7 mouse cellular contexts compared by ENCODE assay signal in genomic region chr7:27446521-27447418, GRCm38 (mm10). TPM values are rescaled to one million over a fixed set of nuclear protein-coding genes. Genes with fewer than 3 reads are reported as not detected.
DNase-seq lines count a peak whose midpoint lies in the region; ATAC-seq and TF ChIP-seq lines count a peak whose summit lies in the region.

No protein-coding gene starts in this region.

- 11% methylated on average over 34 of the region's 53 CpGs for WGBS in heart, embryonic 14.5 days
- WGBS in lung, embryonic 16.5 days, result 18% methylated on average over 19 of the region's 53 CpGs

- peak overlapping the region; percentile 98 for H3K4me2 ChIP-seq in heart, embryonic 14.5 days (ENCODE audit: low read length)
- peak overlapping the region; percentile 95 for H3K4me2 ChIP-seq in lung, embryonic 16.5 days (ENCODE audit: low read depth, low read length)

- H3K27me3 ChIP-seq in E14TG2a.4 (ENCODE audit: insufficient read depth, low read length), result peaks cover 23% of the 10 kb centered on the region
- H3K27me3 ChIP-seq in heart, embryonic 14.5 days (ENCODE audit: control insufficient read depth, insufficient read depth, low read length), result peaks cover 26% of the 10 kb centered on the region
- H3K27me3 ChIP-seq in lung, embryonic 16.5 days (ENCODE audit: control insufficient read depth, insufficient read depth, low read depth, low read length), result peaks cover 22% of the 10 kb centered on the region

- H3K9me3 ChIP-seq in E14TG2a.4 (ENCODE audit: low read length), result no peaks in the 10 kb centered on the region
- H3K9me3 ChIP-seq in heart, embryonic 14.5 days (ENCODE audit: control insufficient read depth, low read length), result no peaks in the 10 kb centered on the region
- H3K9me3 ChIP-seq in lung, embryonic 16.5 days (ENCODE audit: control insufficient read depth, low read length), result no peaks in the 10 kb centered on the region

- peak overlapping the region; percentile 80 for H3K4me3 ChIP-seq in E14TG2a.4 (replicated peaks; ENCODE audit: low read length)
- H3K4me3 ChIP-seq in heart, embryonic 14.5 days (ENCODE audit: control insufficient read depth in 1 of 2, insufficient read depth in 1 of 2, low read depth in 1 of 2, low read length in 2 of 2), result peak overlapping the region; percentile 32 to 66
- peak overlapping the region; percentile 77 for H3K4me3 ChIP-seq in lung, embryonic 16.5 days (ENCODE audit: low read length)

- no peaks in the 10 kb centered on the region for H3K36me3 ChIP-seq in E14TG2a.4 (ENCODE audit: insufficient read depth, low read length)
- H3K36me3 ChIP-seq in heart, embryonic 14.5 days (ENCODE audit: control insufficient read depth, insufficient read depth, low read length), result no peaks in the 10 kb centered on the region
- no peaks in the 10 kb centered on the region for H3K36me3 ChIP-seq in lung, embryonic 16.5 days (ENCODE audit: control insufficient read depth, insufficient read depth, low read length)

- no peak overlapping the region for H3K27ac ChIP-seq in heart, embryonic 14.5 days (replicated peaks in 1 of 2; ENCODE audit: control insufficient read depth in 1 of 2, insufficient read depth in 1 of 2, low read depth in 2 of 2, low read length in 2 of 2)
- H3K27ac ChIP-seq in lung, embryonic 16.5 days (ENCODE audit: low read length), result no peak overlapping the region

- no peak for ATAC-seq in heart, embryonic 14.5 days (ENCODE audit: insufficient number of reproducible peaks, insufficient read depth, low FRiP score, low read depth)
- peak; percentile 3; the same call in 1 of the 2 replicates for ATAC-seq in lung, embryonic 16.5 days (ENCODE audit: low read depth)

- no peak for TF ChIP-seq CTCF in E14TG2a.4 (conservative IDR thresholded peaks at IDR 0.05; ENCODE audit: low read length)

- H3K4me1 ChIP-seq in E14TG2a.4 (replicated peaks; ENCODE audit: low read depth, low read length), result peaks cover 46% of the 10 kb centered on the region
- H3K4me1 ChIP-seq in heart, embryonic 14.5 days (ENCODE audit: control insufficient read depth in 2 of 2, insufficient read depth in 2 of 2, low read length in 2 of 2), result peaks cover 5 to 23% of the 10 kb centered on the region in 2 experiments; a peak in 3 of 4 replicates
- peaks cover 17% of the 10 kb centered on the region for H3K4me1 ChIP-seq in lung, embryonic 16.5 days (replicated peaks; ENCODE audit: control insufficient read depth, insufficient read depth, low read length)

- peak; percentile 34 for DNase-seq in T-cell, adult 2 months (ENCODE audit: low spot score)
- peak; percentile 56 for DNase-seq in embryo, embryonic 11 days
- DNase-seq in layer of hippocampus, adult 9-10 months (ENCODE audit: low spot score), result peak; percentile 24
- peak; percentile 80 for DNase-seq in right cerebral cortex, postnatal 14 days

- H3K9ac ChIP-seq in heart, embryonic 14.5 days (ENCODE audit: low read length), result peak overlapping the region; percentile 70
- H3K9ac ChIP-seq in lung, embryonic 16.5 days (ENCODE audit: low read length), result peak overlapping the region; percentile 66

RNA-seq across cellular contexts. Expression of gene Sptbn4, which starts 0.7 kb away (rescaled TPM):
- polyA plus RNA-seq in heart, embryonic 14.5 days (2014; fragmentation: Nextera tagmentation; extraction: Ambion mirVana), result 0.15 and 0.20 TPM in 2 replicates
- 0.29 and 0.41 TPM in 2 replicates for polyA plus RNA-seq in lung, embryonic 16.5 days (2015; fragmentation: Nextera tagmentation; extraction: Ambion mirVana)

RNA-seq across cellular contexts. Expression of gene Blvrb, which starts 1.0 kb away (rescaled TPM):
- polyA plus RNA-seq in heart, embryonic 14.5 days (2014; fragmentation: Nextera tagmentation; extraction: Ambion mirVana), result 49.7 and 57.9 TPM in 2 replicates
- 58.3 and 75.9 TPM in 2 replicates for polyA plus RNA-seq in lung, embryonic 16.5 days (2015; fragmentation: Nextera tagmentation; extraction: Ambion mirVana)

RNA-seq across cellular contexts. Expression of gene Sertad3, which starts 26.8 kb away (rescaled TPM):
- 15.7 and 19.4 TPM in 2 replicates for polyA plus RNA-seq in heart, embryonic 14.5 days (2014; fragmentation: Nextera tagmentation; extraction: Ambion mirVana)
- polyA plus RNA-seq in lung, embryonic 16.5 days (2015; fragmentation: Nextera tagmentation; extraction: Ambion mirVana), result 28.4 and 30.7 TPM in 2 replicates

RNA-seq across cellular contexts. Expression of gene Sertad1, which starts 39.9 kb away (rescaled TPM):
- 34.5 and 34.8 TPM in 2 replicates for polyA plus RNA-seq in heart, embryonic 14.5 days (2014; fragmentation: Nextera tagmentation; extraction: Ambion mirVana)
- polyA plus RNA-seq in lung, embryonic 16.5 days (2015; fragmentation: Nextera tagmentation; extraction: Ambion mirVana), result 55.6 and 57.3 TPM in 2 replicates

RNA-seq across cellular contexts. Expression of gene Prx, which starts 52.4 kb away (rescaled TPM):
- polyA plus RNA-seq in heart, embryonic 14.5 days (2014; fragmentation: Nextera tagmentation; extraction: Ambion mirVana), result 0.58 and 0.59 TPM in 2 replicates
- polyA plus RNA-seq in lung, embryonic 16.5 days (2015; fragmentation: Nextera tagmentation; extraction: Ambion mirVana), result 13.0 and 13.6 TPM in 2 replicates

Comparison
In these comparisons a context has a peak if more than half of its experiments do, and no peak if none do; other contexts are left out.
1. DNase-seq: peak in every context shown above with its lines; median percentile 80 in right cerebral cortex, postnatal 14 days; 56 in embryo, embryonic 11 days; 34 in T-cell, adult 2 months; 24 in layer of hippocampus, adult 9-10 months.